Mouse (Mus musculus): ENCODE measurements around the gene Dcst1. TPM values are rescaled to one million over a fixed set of nuclear protein-coding genes. Genes with fewer than 3 reads are reported as not detected.

Gene Dcst1
- polyA plus RNA-seq, 1 experiment from 2014 or later, result 0.71 TPM

- Histone ChIP-seq H3K9ac (peak within 1 kb of the TSS; percentile 80), H3K4me2 (replicated peaks) (peak within 1 kb of the TSS; percentile 87), H3K27ac (peak within 1 kb of the TSS; percentile 88), H3K9me3 (replicated peaks) (no peaks in the 10 kb centered on the region), H3K27me3 (peaks cover 59% of the 10 kb centered on the region), H3K4me1 (peaks cover 50% of the 10 kb centered on the region), H3K36me3 (no peaks in the 10 kb centered on the region), H3K4me3 (peak within 1 kb of the TSS; percentile 70)
- under 1% methylated on average over 48 of the region's 53 CpGs for WGBS
- peak; percentile 30 for ATAC-seq (ENCODE audit: low FRiP score)
These were observed 42.4 kb downstream of the Dcst1 start, which contains the start of gene Efna3 for GRCm38 (mm10) chr3:89322514-89323165. TSS of gene Efna3 (minus strand) at chr3:89322965.

DNA sequence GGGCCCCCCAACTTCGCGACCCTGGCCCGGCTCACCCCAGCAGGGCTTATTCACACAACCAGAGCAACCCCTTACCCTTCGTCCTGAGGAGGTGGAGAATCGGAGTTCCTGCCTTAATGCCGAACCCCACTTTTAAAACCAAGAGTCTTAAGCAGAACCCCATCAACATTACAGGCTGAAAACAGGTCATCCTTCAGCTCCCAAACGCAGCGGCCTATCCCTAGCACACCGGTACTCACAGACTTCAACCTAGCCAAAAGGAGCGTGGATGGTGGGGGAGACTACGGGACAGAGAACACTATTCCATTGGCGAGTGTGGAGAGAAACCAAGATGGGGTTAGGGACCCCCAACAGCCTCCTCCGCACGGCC lies 42.9 kb downstream of the Dcst1 start:
- Histone ChIP-seq H3K4me3 (peak overlapping the region; percentile 70), H3K27ac (peak overlapping the region; percentile 88), H3K36me3 (no peaks in the 10 kb centered on the region), H3K9me3 (replicated peaks) (no peaks in the 10 kb centered on the region), H3K27me3 (peaks cover 59% of the 10 kb centered on the region), H3K4me2 (replicated peaks) (peak overlapping the region; percentile 87), H3K4me1 (peaks cover 50% of the 10 kb centered on the region), H3K9ac (peak overlapping the region; percentile 80)
- ATAC-seq (ENCODE audit: low FRiP score), result no peak
- WGBS, result under 1% methylated on average over 14 of the region's 14 CpGs

GRCm38 (mm10) chr3:89321183-89322130 lies 43.6 kb downstream of the Dcst1 start:
- WGBS, result under 1% methylated on average over 63 of the region's 66 CpGs
- Histone ChIP-seq H3K9me3 (replicated peaks) (no peaks in the 10 kb centered on the region), H3K4me3 (peak overlapping the region; percentile 70), H3K36me3 (no peaks in the 10 kb centered on the region), H3K9ac (peak overlapping the region; percentile 80), H3K4me2 (replicated peaks) (peak overlapping the region; percentile 87), H3K27ac (peak overlapping the region; percentile 88), H3K4me1 (peaks cover 54% of the 10 kb centered on the region), H3K27me3 (peaks cover 59% of the 10 kb centered on the region)
- peak; percentile 15; the same call in 1 of the 2 replicates for ATAC-seq (ENCODE audit: low FRiP score)

- H3K4me3 ChIP-seq, result peak overlapping the region; percentile 70
- H3K4me1 ChIP-seq, result peaks cover 61% of the 10 kb centered on the region
- peak overlapping the region; percentile 80 for H3K9ac ChIP-seq
- 1% methylated on average over 40 of the region's 41 CpGs for WGBS
- H3K27me3 ChIP-seq, result peaks cover 67% of the 10 kb centered on the region
- ATAC-seq (ENCODE audit: low FRiP score), result peak; percentile 15; the same call in 1 of the 2 replicates
- H3K36me3 ChIP-seq, result no peaks in the 10 kb centered on the region
- peak overlapping the region; percentile 88 for H3K27ac ChIP-seq
- no peaks in the 10 kb centered on the region for H3K9me3 ChIP-seq (replicated peaks)
- H3K4me2 ChIP-seq (replicated peaks), result peak overlapping the region; percentile 87
These were observed 44.4 kb downstream of the Dcst1 start for GRCm38 (mm10) chr3:89320581-89321182.

DNA sequence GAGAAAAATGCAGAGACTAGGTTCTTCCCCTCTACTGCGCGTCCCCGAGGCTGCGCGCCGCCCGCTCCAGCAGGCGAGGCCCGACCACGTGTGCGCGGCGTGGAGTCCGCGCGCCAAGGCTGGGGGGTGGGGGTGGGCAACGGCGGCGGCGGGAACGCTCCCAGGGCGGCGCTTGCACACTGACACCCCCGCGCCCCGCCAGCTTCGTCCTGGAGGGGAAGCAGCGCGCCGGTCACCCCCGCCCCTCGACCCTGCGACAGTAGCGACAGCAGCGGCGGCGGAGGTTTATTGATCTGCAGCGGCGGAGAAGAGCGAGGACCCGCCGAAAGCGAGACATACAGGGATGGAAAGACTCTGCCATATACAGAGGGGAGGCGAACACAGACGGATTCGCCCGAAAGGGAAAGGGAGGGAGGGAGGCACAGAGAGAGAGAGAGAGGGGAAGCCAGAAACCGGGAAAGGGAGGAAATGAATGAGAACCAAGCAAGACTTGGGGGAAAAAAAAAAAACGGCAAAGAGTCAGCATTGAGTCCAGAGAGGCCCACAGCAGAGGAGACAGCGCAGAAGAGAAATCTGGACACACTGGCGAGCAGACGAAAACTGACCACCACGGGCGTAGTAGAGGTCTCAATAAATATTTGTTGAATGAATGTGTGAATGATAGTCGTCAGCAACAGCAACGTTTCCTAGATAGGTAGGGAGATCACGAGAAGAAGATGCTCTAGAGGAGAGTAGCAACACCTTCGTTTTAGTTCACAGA lies 45.3 kb downstream of the Dcst1 start:
- Histone ChIP-seq H3K4me3 (peak overlapping the region; percentile 70), H3K36me3 (no peaks in the 10 kb centered on the region), H3K9me3 (replicated peaks) (no peaks in the 10 kb centered on the region), H3K9ac (peak overlapping the region; percentile 51; the same call in 1 of the 2 replicates), H3K4me2 (replicated peaks) (peak overlapping the region; percentile 87), H3K4me1 (peaks cover 70% of the 10 kb centered on the region), H3K27ac (peak overlapping the region; percentile 88), H3K27me3 (peaks cover 72% of the 10 kb centered on the region)
- 4% methylated on average over 58 of the region's 58 CpGs for WGBS
- ATAC-seq (ENCODE audit: low FRiP score), result no peak

GRCm38 (mm10) chr3:89318971-89319590 lies 46.0 kb downstream of the Dcst1 start:
- Histone ChIP-seq H3K36me3 (no peaks in the 10 kb centered on the region), H3K9me3 (replicated peaks) (no peaks in the 10 kb centered on the region), H3K9ac (peak overlapping the region; percentile 51; the same call in 1 of the 2 replicates), H3K4me1 (peaks cover 72% of the 10 kb centered on the region), H3K4me3 (peak overlapping the region; percentile 70), H3K4me2 (replicated peaks) (peak overlapping the region; percentile 87), H3K27me3 (peaks cover 69% of the 10 kb centered on the region), H3K27ac (peak overlapping the region; percentile 88; the same call in 1 of the 2 replicates)
- ATAC-seq (ENCODE audit: low FRiP score), result no peak
- 5% methylated on average over 21 of the region's 21 CpGs for WGBS

DNA sequence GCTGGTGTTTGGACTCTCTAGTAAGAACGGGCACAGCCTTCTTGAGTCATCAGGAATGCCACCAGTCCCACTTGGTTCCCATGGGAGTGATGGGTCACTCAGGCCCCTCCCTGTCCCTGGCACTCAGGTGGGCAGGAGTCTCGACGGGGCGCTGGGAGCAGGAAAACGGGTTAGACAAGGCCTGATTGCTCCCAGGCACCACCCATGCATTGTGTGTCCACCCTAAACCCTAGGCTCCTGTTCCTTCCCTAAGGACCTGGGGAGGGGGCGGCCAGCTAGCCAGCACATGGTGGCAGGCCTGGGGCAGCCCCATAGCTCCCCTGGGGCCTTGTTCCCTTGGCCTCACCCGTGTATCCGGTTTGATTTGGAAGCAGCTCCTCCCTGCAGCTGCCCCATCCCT lies 46.7 kb downstream of the Dcst1 start:
- ATAC-seq (ENCODE audit: low FRiP score), result no peak
- Histone ChIP-seq H3K9ac (no peak overlapping the region), H3K36me3 (no peaks in the 10 kb centered on the region), H3K4me1 (peaks cover 72% of the 10 kb centered on the region), H3K9me3 (replicated peaks) (no peaks in the 10 kb centered on the region), H3K4me3 (no peak overlapping the region), H3K27ac (no peak overlapping the region), H3K27me3 (peaks cover 63% of the 10 kb centered on the region), H3K4me2 (replicated peaks) (no peak overlapping the region)
- 68% methylated on average over 8 of the region's 8 CpGs for WGBS

- WGBS, result 53% methylated on average over 6 of the region's 6 CpGs
- no peaks in the 10 kb centered on the region for H3K9me3 ChIP-seq (replicated peaks)
- peak overlapping the region; percentile 53; the same call in 1 of the 2 replicates for H3K4me2 ChIP-seq (replicated peaks)
- no peaks in the 10 kb centered on the region for H3K36me3 ChIP-seq
- no peak overlapping the region for H3K9ac ChIP-seq
- peaks cover 57% of the 10 kb centered on the region for H3K27me3 ChIP-seq
- no peak overlapping the region for H3K27ac ChIP-seq
- no peak for ATAC-seq (ENCODE audit: low FRiP score)
- H3K4me3 ChIP-seq, result no peak overlapping the region
- H3K4me1 ChIP-seq, result peaks cover 71% of the 10 kb centered on the region
These were observed 47.8 kb downstream of the Dcst1 start for GRCm38 (mm10) chr3:89317246-89317645.

GRCm38 (mm10) chr3:89316833-89317232 lies 48.2 kb downstream of the Dcst1 start:
- H3K4me3 ChIP-seq, result no peak overlapping the region
- peak; percentile 39; the same call in 1 of the 2 replicates for ATAC-seq (ENCODE audit: low FRiP score)
- H3K27ac ChIP-seq, result no peak overlapping the region
- no peaks in the 10 kb centered on the region for H3K36me3 ChIP-seq
- 0% methylated on average over 4 of the region's 4 CpGs for WGBS
- peaks cover 66% of the 10 kb centered on the region for H3K4me1 ChIP-seq
- no peaks in the 10 kb centered on the region for H3K9me3 ChIP-seq (replicated peaks)
- peaks cover 53% of the 10 kb centered on the region for H3K27me3 ChIP-seq
- H3K4me2 ChIP-seq (replicated peaks), result peak overlapping the region; percentile 53
- no peak overlapping the region for H3K9ac ChIP-seq

GRCm38 (mm10) chr3:89315930-89316831 lies 48.9 kb downstream of the Dcst1 start:
- H3K36me3 ChIP-seq, result no peaks in the 10 kb centered on the region
- peak overlapping the region; percentile 53 for H3K4me2 ChIP-seq (replicated peaks)
- ATAC-seq (ENCODE audit: low FRiP score), result 0 out of 2 replicates have a peak, but pooled peaks have one; percentile 0
- H3K4me1 ChIP-seq, result peaks cover 60% of the 10 kb centered on the region
- H3K9ac ChIP-seq, result peak overlapping the region; percentile 1; the same call in 1 of the 2 replicates
- H3K27me3 ChIP-seq, result peaks cover 47% of the 10 kb centered on the region
- H3K27ac ChIP-seq, result no peak overlapping the region
- H3K9me3 ChIP-seq (replicated peaks), result no peaks in the 10 kb centered on the region
- peak overlapping the region; percentile 19 for H3K4me3 ChIP-seq
- WGBS, result 9% methylated on average over 40 of the region's 40 CpGs

Data from hindbrain, embryonic 12.5 days (tissue).